Mouse (Mus musculus): Measurements from ENCODE around the gene Faim. TPM values are rescaled to one million over a fixed set of nuclear protein-coding genes. Genes with fewer than 3 reads are reported as not detected.
A peak's percentile ranks its signal among the peaks of the same experiment; 100 is the strongest.

Gene Faim
- polyA plus RNA-seq, 1 experiment from 2014 or later: 96.3 TPM

GRCm38 (mm10) chr9:98956591-98957381 is 29.4 kb upstream of the Faim start:
- ATAC-seq (ENCODE audit: low FRiP score) (peak; percentile 34; the same call in 1 of the 2 replicates), DNase-seq (ENCODE audit: low spot score) (peak; percentile 76)
- Histone ChIP-seq H3K27me3 (ENCODE audit: control insufficient read depth, insufficient read depth, low read length) (peaks cover 88% of the 10 kb centered on the region), H3K4me3 (ENCODE audit: low read depth, low read length) (peak overlapping the region; percentile 43), H3K9ac (ENCODE audit: low read depth, low read length) (peak overlapping the region; percentile 12; the same call in 1 of the 2 replicates), H3K4me1 (replicated peaks; ENCODE audit: control insufficient read depth, insufficient read depth, low read length) (peaks cover 9% of the 10 kb centered on the region), H3K4me2 (replicated peaks; ENCODE audit: low read depth, low read length) (peak overlapping the region; percentile 82), H3K36me3 (ENCODE audit: control insufficient read depth, insufficient read depth, low read length) (no peaks in the 10 kb centered on the region), H3K27ac (ENCODE audit: low read depth, low read length) (no peak overlapping the region), H3K9me3 (ENCODE audit: control insufficient read depth, low read length) (no peaks in the 10 kb centered on the region)
- WGBS: under 1% methylated on average over 66 of the region's 80 CpGs

GRCm38 (mm10) chr9:98957751-98958351 is 28.3 kb upstream of the Faim start:
- ATAC-seq (ENCODE audit: low FRiP score) (no peak), DNase-seq (ENCODE audit: low spot score) (peak; percentile 60)
- H3K9ac ChIP-seq (ENCODE audit: low read depth, low read length): no peak overlapping the region
- H3K4me2 ChIP-seq (replicated peaks; ENCODE audit: low read depth, low read length): no peak overlapping the region; the same call in 1 of the 2 replicates
- no peak overlapping the region for H3K4me3 ChIP-seq (ENCODE audit: low read depth, low read length)
- H3K9me3 ChIP-seq (ENCODE audit: control insufficient read depth, low read length): no peaks in the 10 kb centered on the region
- H3K36me3 ChIP-seq (ENCODE audit: control insufficient read depth, insufficient read depth, low read length): no peaks in the 10 kb centered on the region
- peaks cover 9% of the 10 kb centered on the region; the same call in 1 of the 2 replicates for H3K4me1 ChIP-seq (replicated peaks; ENCODE audit: control insufficient read depth, insufficient read depth, low read length)
- peaks cover 88% of the 10 kb centered on the region for H3K27me3 ChIP-seq (ENCODE audit: control insufficient read depth, insufficient read depth, low read length)
- 1% methylated on average over 23 of the region's 23 CpGs for WGBS
- H3K27ac ChIP-seq (ENCODE audit: low read depth, low read length): no peak overlapping the region

- DNase-seq (ENCODE audit: low spot score): peak; percentile 57
- 5% methylated on average over 6 of the region's 6 CpGs for WGBS
- no peak overlapping the region for H3K9ac ChIP-seq (ENCODE audit: low read depth, low read length)
- H3K27ac ChIP-seq (ENCODE audit: low read depth, low read length): no peak overlapping the region
- no peak overlapping the region for H3K4me3 ChIP-seq (ENCODE audit: low read depth, low read length)
- peaks cover 9% of the 10 kb centered on the region; the same call in 1 of the 2 replicates for H3K4me1 ChIP-seq (replicated peaks; ENCODE audit: control insufficient read depth, insufficient read depth, low read length)
- no peak for ATAC-seq (ENCODE audit: low FRiP score)
- H3K4me2 ChIP-seq (replicated peaks; ENCODE audit: low read depth, low read length): no peak overlapping the region
- H3K27me3 ChIP-seq (ENCODE audit: control insufficient read depth, insufficient read depth, low read length): peaks cover 88% of the 10 kb centered on the region
- H3K36me3 ChIP-seq (ENCODE audit: control insufficient read depth, insufficient read depth, low read length): no peaks in the 10 kb centered on the region
- no peaks in the 10 kb centered on the region for H3K9me3 ChIP-seq (ENCODE audit: control insufficient read depth, low read length)
These were observed 27.5 kb upstream of the Faim start for GRCm38 (mm10) chr9:98958628-98959027.

GRCm38 (mm10) chr9:98959851-98960250 is 26.3 kb upstream of the Faim start:
- Histone ChIP-seq H3K27me3 (ENCODE audit: control insufficient read depth, insufficient read depth, low read length) (peaks cover 87% of the 10 kb centered on the region), H3K9me3 (ENCODE audit: control insufficient read depth, low read length) (no peaks in the 10 kb centered on the region), H3K27ac (ENCODE audit: low read depth, low read length) (no peak overlapping the region), H3K9ac (ENCODE audit: low read depth, low read length) (no peak overlapping the region), H3K4me2 (replicated peaks; ENCODE audit: low read depth, low read length) (no peak overlapping the region), H3K4me1 (replicated peaks; ENCODE audit: control insufficient read depth, insufficient read depth, low read length) (peaks cover 7% of the 10 kb centered on the region; the same call in 1 of the 2 replicates), H3K36me3 (ENCODE audit: control insufficient read depth, insufficient read depth, low read length) (no peaks in the 10 kb centered on the region), H3K4me3 (ENCODE audit: low read depth, low read length) (no peak overlapping the region)
- 25% methylated on average over 3 of the region's 3 CpGs for WGBS
- DNase-seq (ENCODE audit: low spot score): no peak
- no peak for ATAC-seq (ENCODE audit: low FRiP score)

GRCm38 (mm10) chr9:98960348-98960747 is 25.8 kb upstream of the Faim start:
- H3K4me1 ChIP-seq (replicated peaks; ENCODE audit: control insufficient read depth, insufficient read depth, low read length): peaks cover 7% of the 10 kb centered on the region; the same call in 1 of the 2 replicates
- H3K27me3 ChIP-seq (ENCODE audit: control insufficient read depth, insufficient read depth, low read length): peaks cover 87% of the 10 kb centered on the region
- no peak overlapping the region for H3K4me3 ChIP-seq (ENCODE audit: low read depth, low read length)
- DNase-seq (ENCODE audit: low spot score): no peak
- H3K9me3 ChIP-seq (ENCODE audit: control insufficient read depth, low read length): no peaks in the 10 kb centered on the region
- 13% methylated on average over 5 of the region's 5 CpGs for WGBS
- no peak overlapping the region for H3K27ac ChIP-seq (ENCODE audit: low read depth, low read length)
- no peak for ATAC-seq (ENCODE audit: low FRiP score)
- no peak overlapping the region for H3K9ac ChIP-seq (ENCODE audit: low read depth, low read length)
- H3K36me3 ChIP-seq (ENCODE audit: control insufficient read depth, insufficient read depth, low read length): no peaks in the 10 kb centered on the region
- H3K4me2 ChIP-seq (replicated peaks; ENCODE audit: low read depth, low read length): no peak overlapping the region

- H3K27ac ChIP-seq (ENCODE audit: low read depth, low read length): no peak overlapping the region
- no peaks in the 10 kb centered on the region for H3K9me3 ChIP-seq (ENCODE audit: control insufficient read depth, low read length)
- no peak overlapping the region for H3K9ac ChIP-seq (ENCODE audit: low read depth, low read length)
- DNase-seq (ENCODE audit: low spot score) (peak; percentile 57), ATAC-seq (ENCODE audit: low FRiP score) (0 out of 2 replicates have a peak, but pooled peaks have one; percentile 23)
- 4% methylated on average over 22 of the region's 22 CpGs for WGBS
- no peak overlapping the region for H3K4me2 ChIP-seq (replicated peaks; ENCODE audit: low read depth, low read length)
- H3K4me3 ChIP-seq (ENCODE audit: low read depth, low read length): no peak overlapping the region
- peaks cover 81% of the 10 kb centered on the region for H3K27me3 ChIP-seq (ENCODE audit: control insufficient read depth, insufficient read depth, low read length)
- no peaks in the 10 kb centered on the region for H3K36me3 ChIP-seq (ENCODE audit: control insufficient read depth, insufficient read depth, low read length)
- H3K4me1 ChIP-seq (replicated peaks; ENCODE audit: control insufficient read depth, insufficient read depth, low read length): peaks cover 1% of the 10 kb centered on the region; the same call in 1 of the 2 replicates
These were observed 24.3 kb upstream of the Faim start for GRCm38 (mm10) chr9:98961591-98962477.

GRCm38 (mm10) chr9:98962478-98963142 is 23.6 kb upstream of the Faim start:
- ATAC-seq (ENCODE audit: low FRiP score) (no peak), DNase-seq (ENCODE audit: low spot score) (peak; percentile 54)
- WGBS: 0% methylated on average over 20 of the region's 20 CpGs
- H3K9ac ChIP-seq (ENCODE audit: low read depth, low read length): no peak overlapping the region
- H3K36me3 ChIP-seq (ENCODE audit: control insufficient read depth, insufficient read depth, low read length): no peaks in the 10 kb centered on the region
- H3K4me2 ChIP-seq (replicated peaks; ENCODE audit: low read depth, low read length): no peak overlapping the region
- H3K4me3 ChIP-seq (ENCODE audit: low read depth, low read length): no peak overlapping the region
- H3K27me3 ChIP-seq (ENCODE audit: control insufficient read depth, insufficient read depth, low read length): peaks cover 85% of the 10 kb centered on the region
- no peaks in the 10 kb centered on the region for H3K9me3 ChIP-seq (ENCODE audit: control insufficient read depth, low read length)
- no peaks in the 10 kb centered on the region for H3K4me1 ChIP-seq (replicated peaks; ENCODE audit: control insufficient read depth, insufficient read depth, low read length)
- H3K27ac ChIP-seq (ENCODE audit: low read depth, low read length): no peak overlapping the region

- no peak overlapping the region for H3K27ac ChIP-seq (ENCODE audit: low read depth, low read length)
- DNase-seq (ENCODE audit: low spot score) (peak; percentile 54), ATAC-seq (ENCODE audit: low FRiP score) (no peak)
- no peaks in the 10 kb centered on the region for H3K4me1 ChIP-seq (replicated peaks; ENCODE audit: control insufficient read depth, insufficient read depth, low read length)
- 4% methylated on average over 18 of the region's 18 CpGs for WGBS
- peaks cover 81% of the 10 kb centered on the region for H3K27me3 ChIP-seq (ENCODE audit: control insufficient read depth, insufficient read depth, low read length)
- H3K4me3 ChIP-seq (ENCODE audit: low read depth, low read length): no peak overlapping the region
- H3K36me3 ChIP-seq (ENCODE audit: control insufficient read depth, insufficient read depth, low read length): no peaks in the 10 kb centered on the region
- H3K4me2 ChIP-seq (replicated peaks; ENCODE audit: low read depth, low read length): no peak overlapping the region
- no peak overlapping the region for H3K9ac ChIP-seq (ENCODE audit: low read depth, low read length)
- H3K9me3 ChIP-seq (ENCODE audit: control insufficient read depth, low read length): no peaks in the 10 kb centered on the region
These were observed 22.5 kb upstream of the Faim start for GRCm38 (mm10) chr9:98963661-98964060.
